Mouse (Mus musculus) heart, embryonic 15.5 days (tissue): ENCODE data around the gene Klhdc7a. TPM values are rescaled to one million over a fixed set of nuclear protein-coding genes. Genes with fewer than 3 reads are reported as not detected.

ENCODE experiments used
- ATAC-seq: fragments of 200-750 bp; cut with Nextera tagmentation; replicated peaks from 2 replicates; pipeline ENCODE4 v1.8.0; 2017; ENCODE audit warnings: low read depth, moderate TSS enrichment; ENCODE audit not compliant: insufficient number of reproducible peaks, insufficient read depth, low FRiP score
- H3K27ac ChIP-seq: fragments of 300-500 bp; sonication (generic); 2 replicates; pipeline ENCODE4 v1.5.1; 2015; ENCODE audit warnings: mild to moderate bottlenecking, inconsistent platforms
- H3K27me3 ChIP-seq: fragments of 300-500 bp; sonication (generic); 2 replicates; pipeline ENCODE4 v1.6.1; 2015; ENCODE audit warnings: inconsistent platforms
- H3K36me3 ChIP-seq: fragments of 300-500 bp; sonication (generic); 2 replicates; pipeline ENCODE4 v1.6.1; 2015; ENCODE audit warnings: mild to moderate bottlenecking, inconsistent platforms
- H3K4me1 ChIP-seq: fragments of 300-500 bp; sonication (generic); replicated peaks from 2 replicates; pipeline ENCODE4 v1.6.1; 2015; ENCODE audit warnings: inconsistent platforms
- H3K4me2 ChIP-seq: fragments of 300-500 bp; sonication (generic); 2 replicates; pipeline ENCODE4 v1.6.1; 2015; ENCODE audit warnings: inconsistent platforms, mild to moderate bottlenecking, moderate library complexity
- H3K4me3 ChIP-seq: fragments of 300-500 bp; sonication (generic); 2 replicates; pipeline ENCODE4 v1.5.1; 2015; ENCODE audit warnings: mild to moderate bottlenecking, inconsistent platforms
- H3K9ac ChIP-seq: fragments of 300-500 bp; sonication (generic); 2 replicates; pipeline ENCODE4 v1.6.1; 2015; ENCODE audit warnings: mild to moderate bottlenecking, inconsistent platforms
- H3K9me3 ChIP-seq: fragments of 300-500 bp; sonication (generic); replicated peaks from 2 replicates; pipeline ENCODE4 v1.6.1; 2016; ENCODE audit warnings: inconsistent platforms
- WGBS: fragments of 180-500 bp; shearing (Covaris S2); methylation state at CpG from one replicate; pipeline ENCODE4 v1.1.7; 2015; ENCODE audit warnings: mixed read lengths; 5-methylcytosine and 5-hydroxymethylcytosine counted together
- microRNA counts: library from miRNA; unstranded; fragments of <30 nt; microRNA quantifications from one replicate; lab custom pipeline; 2016
- microRNA-seq: library from miRNA; unstranded; fragments of <30 nt; microRNA quantifications from one replicate; pipeline ENCODE4, GENCODE M21; 2016
- polyA plus RNA-seq: library from polyadenylated mRNA; unstranded; fragments of >200 nt; fragmentation: Nextera tagmentation; extraction: Ambion mirVana; gene quantifications from 2 replicates; pipeline ENCODE4 v1.2.1, GENCODE M21; 2015

Gene Klhdc7a
- polyA plus RNA-seq, 1 experiment from 2014 or later: 0.13 TPM

- ATAC-seq: no peak
- Histone ChIP-seq H3K4me3 (no peak overlapping the region), H3K36me3 (no peaks in the 10 kb centered on the region), H3K9me3 (no peaks in the 10 kb centered on the region), H3K27ac (no peak overlapping the region), H3K27me3 (peaks cover 60% of the 10 kb centered on the region), H3K4me1 (no peaks in the 10 kb centered on the region), H3K4me2 (no peak overlapping the region), H3K9ac (no peak overlapping the region)
- 24% methylated on average over 12 of the region's 12 CpGs for WGBS
Observed at GRCm38 (mm10) chr4:139931790-139932510, 35.9 kb downstream of the Klhdc7a start.

- Histone ChIP-seq H3K4me3 (no peak overlapping the region), H3K27me3 (peaks cover 71% of the 10 kb centered on the region), H3K4me1 (no peaks in the 10 kb centered on the region), H3K27ac (no peak overlapping the region), H3K9ac (no peak overlapping the region), H3K4me2 (no peak overlapping the region), H3K9me3 (no peaks in the 10 kb centered on the region), H3K36me3 (no peaks in the 10 kb centered on the region)
- 35% methylated on average over 7 of the region's 7 CpGs for WGBS
- ATAC-seq: no peak
Observed at GRCm38 (mm10) chr4:139930885-139931284, 36.9 kb downstream of the Klhdc7a start.

GRCm38 (mm10) chr4:139926161-139926561, 41.7 kb downstream of the Klhdc7a start:
- Histone ChIP-seq H3K4me1 (no peaks in the 10 kb centered on the region), H3K36me3 (no peaks in the 10 kb centered on the region), H3K9me3 (no peaks in the 10 kb centered on the region), H3K4me2 (peak overlapping the region; percentile 50; the same call in 1 of the 2 replicates), H3K4me3 (no peak overlapping the region; the same call in 1 of the 2 replicates), H3K27me3 (peaks cover 67% of the 10 kb centered on the region), H3K27ac (no peak overlapping the region), H3K9ac (no peak overlapping the region)
- ATAC-seq: no peak
- WGBS: 10% methylated on average over 11 of the region's 11 CpGs

GRCm38 (mm10) chr4:139925275-139926160, 42.3 kb downstream of the Klhdc7a start:
- H3K9ac ChIP-seq: no peak overlapping the region
- H3K36me3 ChIP-seq: no peaks in the 10 kb centered on the region
- no peaks in the 10 kb centered on the region for H3K4me1 ChIP-seq
- H3K9me3 ChIP-seq: no peaks in the 10 kb centered on the region
- no peak for ATAC-seq
- 14% methylated on average over 34 of the region's 34 CpGs for WGBS
- peak overlapping the region; percentile 21 for H3K4me3 ChIP-seq
- H3K27ac ChIP-seq: no peak overlapping the region
- H3K27me3 ChIP-seq: peaks cover 63% of the 10 kb centered on the region
- peak overlapping the region; percentile 50 for H3K4me2 ChIP-seq

- Histone ChIP-seq H3K9ac (no peak overlapping the region), H3K27ac (no peak overlapping the region), H3K4me3 (no peak overlapping the region), H3K4me2 (no peak overlapping the region), H3K9me3 (no peaks in the 10 kb centered on the region), H3K27me3 (peaks cover 21% of the 10 kb centered on the region; the same call in 1 of the 2 replicates), H3K36me3 (no peaks in the 10 kb centered on the region), H3K4me1 (no peaks in the 10 kb centered on the region)
- no peak for ATAC-seq
- WGBS: 65% methylated on average over 7 of the region's 7 CpGs
Observed at GRCm38 (mm10) chr4:139916731-139917130, 51.1 kb downstream of the Klhdc7a start.

MicroRNA genes within 50 kb of the gene (microRNA counts, 519-probe panel; counts per million panel counts)
- microRNA mmu-miR-2139 (lab: Ali Mortazavi, UCI): 2,360 counts per million, percentile 43 among the panel's probes with 10 or more counts

Small RNA genes lying within 50 kb of the gene (microRNA-seq; reads per million reads assigned to microRNA genes)
- not detected for gene Mir2139

Other genes with a start within 250 kb of the Klhdc7a start
- gene Pax7, start 134.5 kb downstream of the Klhdc7a start, polyA plus RNA-seq: not detected in 2 replicates